Mouse (Mus musculus) lung, postnatal 14 days (tissue): ENCODE measurements around the gene Ttc39b.

ENCODE experiments used
- DNase-seq: peaks from one replicate; pipeline ENCODE4 v3.0.0; 2021

The Ttc39b gene

GRCm38 (mm10) chr4:83316718-83317117 is 7.3 kb downstream of the Ttc39b start:
- no peak for DNase-seq

- no peak for DNase-seq
These were observed 8.1 kb downstream of the Ttc39b start for GRCm38 (mm10) chr4:83315930-83316329.

GRCm38 (mm10) chr4:83314922-83315881 is 8.9 kb downstream of the Ttc39b start:
- no peak for DNase-seq

GRCm38 (mm10) chr4:83314261-83314793 is 9.7 kb downstream of the Ttc39b start:
- no peak for DNase-seq

- DNase-seq, result no peak
These were observed 11.7 kb downstream of the Ttc39b start for GRCm38 (mm10) chr4:83312336-83312735.

DNA sequence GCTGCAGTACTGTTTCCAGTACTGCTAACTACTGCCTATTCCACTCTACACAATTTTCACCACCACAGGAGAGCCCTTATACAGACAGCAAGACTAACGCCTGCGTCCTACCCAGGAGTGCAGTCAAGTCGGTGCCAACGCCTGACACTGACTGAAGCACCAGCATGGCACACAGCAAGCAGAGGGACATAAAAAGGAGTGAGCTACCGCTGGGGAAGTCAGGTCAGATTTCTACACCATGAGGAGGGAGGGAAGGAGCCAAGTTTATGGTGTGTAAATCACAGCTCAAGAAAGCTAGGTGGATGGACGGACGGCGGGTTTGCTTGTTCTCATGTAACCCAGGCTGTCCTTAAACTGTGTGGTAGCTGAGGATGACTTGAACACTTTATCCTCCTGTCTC is 12.6 kb downstream of the Ttc39b start:
- DNase-seq, result no peak

GRCm38 (mm10) chr4:83310990-83311389 is 13.1 kb downstream of the Ttc39b start:
- no peak for DNase-seq

- no peak for DNase-seq
These were observed 15.1 kb downstream of the Ttc39b start for GRCm38 (mm10) chr4:83308914-83309313.

GRCm38 (mm10) chr4:83307686-83308469 is 16.2 kb downstream of the Ttc39b start:
- peak; percentile 78 for DNase-seq

- DNase-seq, result no peak
These were observed 17.2 kb downstream of the Ttc39b start for GRCm38 (mm10) chr4:83306879-83307278.

- no peak for DNase-seq
These were observed 19.0 kb downstream of the Ttc39b start for GRCm38 (mm10) chr4:83305099-83305498.

- DNase-seq, result peak; percentile 86
These were observed 20.9 kb downstream of the Ttc39b start for GRCm38 (mm10) chr4:83302887-83303827.

DNA sequence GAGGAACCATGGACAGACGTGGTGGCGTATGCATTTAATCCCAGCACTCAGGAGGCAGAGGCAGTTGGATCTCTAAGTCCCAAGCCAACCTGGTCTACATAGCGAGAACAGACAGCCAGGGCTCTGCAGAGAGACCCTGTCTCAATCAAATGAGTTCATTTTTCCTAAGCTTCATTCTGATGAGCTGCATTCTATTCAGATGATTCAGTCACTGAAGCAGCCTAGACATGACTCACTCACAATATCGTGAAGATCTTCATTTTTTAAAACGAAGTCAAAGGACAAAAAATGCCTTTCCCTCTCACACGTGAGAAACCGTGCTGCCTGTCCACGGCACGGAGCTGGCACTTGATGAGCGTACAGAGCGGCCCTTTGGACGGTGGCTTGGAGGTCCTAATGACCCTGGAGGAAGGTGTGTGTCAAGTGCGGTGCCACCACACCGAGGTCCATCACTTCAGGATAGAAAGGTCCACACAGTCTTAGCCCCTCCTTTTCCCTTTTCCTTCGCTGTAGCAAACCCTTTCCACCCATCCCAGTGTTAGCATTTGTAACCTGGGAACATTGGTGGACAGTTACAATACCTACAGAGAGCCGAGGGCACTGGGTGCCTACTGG is 21.8 kb downstream of the Ttc39b start:
- no peak for DNase-seq

DNA sequence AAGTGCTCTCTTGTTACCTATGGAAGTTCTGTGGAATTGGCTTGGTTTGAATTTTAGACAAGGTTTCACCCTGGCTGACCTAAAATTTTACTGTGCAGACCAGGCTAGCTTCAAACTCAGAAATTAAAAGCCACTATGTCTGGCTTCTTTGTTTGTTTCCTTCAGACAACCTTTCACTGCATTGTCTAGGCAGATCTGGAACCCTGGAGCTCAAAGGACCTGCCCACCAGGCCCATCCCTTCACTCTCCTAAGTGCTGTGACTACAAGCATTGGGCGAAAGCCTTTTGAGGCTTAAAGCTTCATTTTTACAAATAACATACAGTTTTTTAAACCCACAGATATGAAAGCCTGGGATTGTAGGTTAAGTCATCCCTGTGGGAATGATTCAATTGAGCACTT is 22.3 kb downstream of the Ttc39b start:
- DNase-seq, result no peak

DNA sequence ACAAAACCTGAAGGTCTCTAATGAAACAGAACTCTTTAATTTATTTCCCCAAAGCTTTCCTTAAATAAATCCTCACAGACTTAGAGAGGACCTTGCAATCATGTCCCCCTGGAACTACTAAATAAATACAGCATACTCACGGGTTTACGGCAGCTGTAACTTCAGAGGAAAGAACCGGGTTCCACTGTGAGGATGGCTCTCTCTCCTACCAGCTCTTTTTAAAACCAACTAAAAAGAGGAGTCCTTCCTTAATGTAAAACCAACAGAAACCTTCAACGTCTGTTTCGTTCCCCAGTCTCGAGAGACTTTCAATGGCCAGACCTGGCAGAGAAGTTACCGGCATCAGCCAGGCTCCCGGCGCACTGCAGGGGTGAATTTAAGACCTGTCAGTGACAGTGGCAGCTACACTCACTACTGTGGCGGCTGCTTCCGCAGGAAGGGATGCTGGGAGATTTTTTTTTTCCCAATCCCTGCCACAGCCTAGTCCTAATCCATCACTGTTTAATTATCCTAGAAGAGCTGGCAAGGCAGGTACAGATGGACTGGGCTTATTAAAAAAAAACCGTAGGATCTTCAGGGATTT is 39.2 kb downstream of the Ttc39b start:
- no peak for DNase-seq

GRCm38 (mm10) chr4:83283973-83284767 is 39.9 kb downstream of the Ttc39b start:
- no peak for DNase-seq

- DNase-seq, result no peak
These were observed 41.6 kb downstream of the Ttc39b start for GRCm38 (mm10) chr4:83282424-83282823.

GRCm38 (mm10) chr4:83279236-83279635 is 44.8 kb downstream of the Ttc39b start:
- DNase-seq, result no peak

DNA sequence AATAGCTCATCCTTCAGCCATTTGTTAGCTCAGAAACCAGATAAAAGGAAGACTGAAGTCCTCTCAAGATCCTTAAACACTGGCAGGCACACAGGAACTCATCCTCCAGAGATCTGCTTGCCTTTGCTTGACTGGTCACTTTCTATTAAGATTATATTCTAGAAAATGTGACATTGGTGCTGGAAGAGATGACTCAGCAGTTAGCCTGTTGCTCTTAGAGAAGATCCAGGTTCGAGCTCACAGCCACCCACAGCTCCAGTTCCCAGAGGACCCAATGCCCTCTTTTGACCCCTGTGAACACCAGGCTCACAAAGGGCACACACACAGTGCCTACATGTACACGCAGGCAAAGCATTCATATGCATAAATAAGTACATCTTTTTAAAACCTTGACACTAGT is 49.8 kb downstream of the Ttc39b start:
- no peak for DNase-seq

GRCm38 (mm10) chr4:83273616-83274050 is 50.4 kb downstream of the Ttc39b start:
- DNase-seq, result no peak
